Mouse (Mus musculus): ENCODE measurements at regions not wholly inside any gene's neighbourhood (a gene's known extent, or its start where the extent isn't known, plus 50 kb on each side); places are given as distances from the start of the nearest gene placed in this dataset.

DNA sequence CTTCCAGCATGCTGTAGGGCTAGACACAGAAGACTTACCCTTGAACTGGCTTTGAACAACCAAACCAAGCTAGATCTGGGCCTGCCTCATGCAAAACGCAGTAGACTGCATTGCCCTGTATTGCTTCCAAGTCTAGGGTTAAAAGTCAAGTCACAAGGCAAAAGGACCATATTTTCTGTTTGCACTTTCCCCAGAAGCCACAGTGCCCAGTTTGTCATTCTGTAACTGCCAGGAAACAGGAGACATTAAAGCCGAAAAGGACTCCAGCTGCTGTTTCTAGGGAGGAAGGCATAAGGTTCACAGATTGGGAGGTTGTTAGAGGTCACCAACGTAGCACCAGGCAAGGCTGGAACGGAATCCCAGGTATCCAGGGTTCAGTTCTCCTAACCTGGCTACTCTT lies 72.8 kb upstream of the Bcl6 start:
- Histone ChIP-seq H3K4me3 (no peak overlapping the region), H3K27ac (no peak overlapping the region), H3K4me1 (peaks cover 29% of the 10 kb centered on the region), H3K9me3 (no peaks in the 10 kb centered on the region), H3K36me3 (no peaks in the 10 kb centered on the region), H3K27me3 (ENCODE audit: insufficient read depth, poor library complexity, severe bottlenecking) (no peaks in the 10 kb centered on the region)
- 75% methylated on average over 4 of the region's 4 CpGs for WGBS
- no peak for DNase-seq (ENCODE audit: low spot score)

DNA sequence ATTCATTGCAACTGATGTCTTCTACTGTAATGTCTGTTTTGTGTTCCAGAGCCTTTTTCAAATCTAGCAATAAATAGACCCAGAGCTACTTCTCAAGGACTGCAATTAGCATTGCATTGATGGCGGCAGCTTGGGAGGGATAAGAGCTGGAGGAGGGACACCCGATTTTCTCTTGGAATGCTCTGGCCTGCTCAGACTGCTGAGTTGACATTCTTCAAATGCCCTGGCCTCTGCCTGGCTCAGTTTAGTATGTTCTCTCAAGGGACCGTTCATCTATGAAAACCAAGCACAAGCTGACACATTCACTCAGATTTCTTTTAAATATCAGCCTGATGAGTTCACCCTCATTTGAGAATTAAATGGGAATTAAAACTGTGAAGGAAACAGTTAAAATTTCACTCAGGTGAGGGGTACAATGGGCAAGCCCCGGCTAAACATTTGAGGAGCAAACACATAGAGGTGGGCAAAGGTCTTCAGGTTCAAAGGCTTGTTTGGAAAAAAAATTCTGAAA lies 70.5 kb upstream of the Bcl6 start:
- Histone ChIP-seq H3K4me1 (peaks cover 32% of the 10 kb centered on the region), H3K4me3 (no peak overlapping the region), H3K9me3 (no peaks in the 10 kb centered on the region), H3K36me3 (no peaks in the 10 kb centered on the region), H3K27me3 (ENCODE audit: insufficient read depth, poor library complexity, severe bottlenecking) (no peaks in the 10 kb centered on the region), H3K27ac (no peak overlapping the region)
- WGBS, result 47% methylated on average over 4 of the region's 4 CpGs
- no peak for DNase-seq (ENCODE audit: low spot score)

DNA sequence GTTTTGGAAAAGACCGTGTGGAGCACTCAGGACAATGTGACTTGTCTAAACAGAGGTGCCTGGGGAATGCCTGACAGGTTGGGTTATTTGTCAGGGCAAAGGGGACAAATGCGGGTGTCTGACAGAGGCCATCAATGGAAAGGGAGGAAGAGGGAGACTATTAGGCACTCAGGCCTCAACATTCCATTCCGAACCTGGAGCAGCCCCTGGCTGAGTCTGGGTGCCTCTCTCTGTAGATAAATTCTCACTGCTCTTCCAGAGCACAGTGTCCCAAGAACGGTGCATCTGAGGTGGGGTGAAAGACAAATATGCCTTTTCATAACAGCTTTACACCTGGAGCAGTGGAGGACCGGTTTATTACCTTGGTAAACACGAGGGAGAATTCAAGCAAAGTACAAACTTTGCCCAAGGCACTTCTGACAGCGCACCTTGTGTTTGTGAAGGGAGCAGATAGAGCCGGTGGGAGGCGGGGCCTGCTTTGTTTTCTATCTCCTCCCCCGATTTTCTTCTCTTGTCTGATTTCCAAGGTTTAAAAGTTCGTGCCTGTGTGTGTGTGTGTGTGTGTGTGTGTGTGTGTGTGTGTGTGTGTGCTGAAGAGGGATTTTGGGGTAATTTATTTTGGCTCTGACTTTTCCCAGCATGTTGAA lies 68.4 kb upstream of the Bcl6 start:
- no peak for DNase-seq (ENCODE audit: low spot score)
- H3K9me3 ChIP-seq, result no peaks in the 10 kb centered on the region
- no peak overlapping the region for H3K4me3 ChIP-seq
- no peaks in the 10 kb centered on the region for H3K36me3 ChIP-seq
- H3K27ac ChIP-seq, result no peak overlapping the region
- 29% methylated on average over 11 of the region's 11 CpGs for WGBS
- peaks cover 32% of the 10 kb centered on the region for H3K4me1 ChIP-seq
- no peaks in the 10 kb centered on the region for H3K27me3 ChIP-seq (ENCODE audit: insufficient read depth, poor library complexity, severe bottlenecking)

DNA sequence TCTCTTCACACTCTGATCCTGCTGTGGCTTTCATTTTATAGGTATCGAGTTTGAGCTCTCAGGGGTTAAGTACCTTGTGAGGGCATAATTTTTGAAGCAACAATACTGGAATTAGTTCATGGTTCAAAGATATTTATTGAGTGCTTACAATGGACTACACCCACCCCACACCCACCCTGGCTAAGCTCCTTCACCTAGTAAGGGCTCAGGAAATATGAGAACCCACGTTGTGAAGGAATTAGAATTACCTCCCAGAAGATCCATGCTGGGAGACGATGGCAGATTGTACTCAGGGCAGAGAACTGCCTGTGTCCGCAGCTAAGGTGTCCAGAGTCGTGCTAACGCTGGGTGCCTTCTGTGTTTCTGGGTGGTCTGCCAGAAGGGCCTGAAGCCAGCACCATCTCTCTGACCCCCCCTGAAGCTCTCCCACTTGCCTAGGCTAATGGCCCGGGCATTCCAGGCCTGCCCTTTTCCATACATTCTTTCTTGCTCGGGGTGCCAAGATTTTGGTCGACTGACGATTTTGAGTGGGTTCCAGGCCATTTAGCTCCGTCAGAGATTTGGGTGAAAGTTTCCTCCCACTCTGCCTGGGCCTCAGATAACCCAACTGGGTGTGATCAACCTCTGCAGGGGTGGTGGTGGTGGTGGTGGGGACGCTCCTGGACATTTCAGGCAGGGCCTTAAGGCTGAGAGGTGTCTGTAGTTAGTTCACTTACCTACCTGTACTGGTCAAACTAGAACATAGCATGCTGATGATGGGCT lies 67.7 kb upstream of the Bcl6 start:
- Histone ChIP-seq H3K27me3 (ENCODE audit: insufficient read depth, poor library complexity, severe bottlenecking) (no peaks in the 10 kb centered on the region), H3K9me3 (no peaks in the 10 kb centered on the region), H3K27ac (no peak overlapping the region), H3K4me3 (no peak overlapping the region), H3K36me3 (no peaks in the 10 kb centered on the region), H3K4me1 (peaks cover 30% of the 10 kb centered on the region)
- 73% methylated on average over 12 of the region's 12 CpGs for WGBS
- no peak for DNase-seq (ENCODE audit: low spot score)

DNA sequence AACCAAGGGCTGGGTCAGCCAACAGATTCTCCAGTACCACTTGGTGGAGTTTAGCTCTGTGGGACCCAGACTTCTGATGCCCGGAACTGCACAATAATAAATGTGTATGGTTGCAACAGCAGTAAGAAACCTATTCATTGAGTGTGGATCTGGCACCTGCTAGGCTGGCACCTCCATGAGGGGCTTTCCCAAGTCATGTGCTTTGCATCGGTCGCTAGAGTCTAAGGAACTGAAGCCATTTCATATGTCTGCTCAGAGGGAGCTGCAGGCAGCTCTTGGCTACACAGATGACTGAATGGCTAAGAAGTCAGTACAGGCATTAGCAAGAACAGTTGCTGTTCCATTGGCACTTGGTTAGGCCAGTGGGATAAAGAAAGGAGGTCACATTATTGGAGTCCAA lies 65.6 kb upstream of the Bcl6 start:
- 96% methylated on average over 3 of the region's 3 CpGs for WGBS
- no peak for DNase-seq (ENCODE audit: low spot score)
- Histone ChIP-seq H3K4me1 (peaks cover 29% of the 10 kb centered on the region), H3K27ac (no peak overlapping the region), H3K9me3 (no peaks in the 10 kb centered on the region), H3K27me3 (ENCODE audit: insufficient read depth, poor library complexity, severe bottlenecking) (no peaks in the 10 kb centered on the region), H3K4me3 (no peak overlapping the region), H3K36me3 (no peaks in the 10 kb centered on the region)

DNA sequence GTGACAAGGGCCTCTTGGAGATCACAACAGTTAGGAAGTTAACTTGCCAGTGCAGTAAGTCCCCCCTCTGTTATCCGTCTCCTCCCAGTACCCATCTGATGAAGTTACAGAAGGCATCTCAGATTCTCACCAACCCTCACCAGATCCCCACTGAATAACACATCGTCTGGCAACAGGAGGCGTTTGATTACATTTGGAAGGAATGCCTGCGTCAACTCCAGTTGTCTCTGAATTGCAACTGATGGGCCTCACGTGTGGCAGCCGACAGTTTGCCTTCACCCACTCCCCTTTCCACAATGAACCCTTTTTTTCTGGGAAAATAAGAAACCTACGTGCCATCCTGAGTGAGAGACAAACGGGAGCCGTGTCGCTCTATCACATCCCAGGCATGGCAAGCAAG lies 64.8 kb upstream of the Bcl6 start:
- Histone ChIP-seq H3K36me3 (no peaks in the 10 kb centered on the region), H3K27ac (no peak overlapping the region), H3K9me3 (no peaks in the 10 kb centered on the region), H3K27me3 (ENCODE audit: insufficient read depth, poor library complexity, severe bottlenecking) (no peaks in the 10 kb centered on the region), H3K4me1 (peaks cover 22% of the 10 kb centered on the region), H3K4me3 (no peak overlapping the region)
- DNase-seq (ENCODE audit: low spot score), result no peak
- WGBS, result 62% methylated on average over 10 of the region's 10 CpGs

DNA sequence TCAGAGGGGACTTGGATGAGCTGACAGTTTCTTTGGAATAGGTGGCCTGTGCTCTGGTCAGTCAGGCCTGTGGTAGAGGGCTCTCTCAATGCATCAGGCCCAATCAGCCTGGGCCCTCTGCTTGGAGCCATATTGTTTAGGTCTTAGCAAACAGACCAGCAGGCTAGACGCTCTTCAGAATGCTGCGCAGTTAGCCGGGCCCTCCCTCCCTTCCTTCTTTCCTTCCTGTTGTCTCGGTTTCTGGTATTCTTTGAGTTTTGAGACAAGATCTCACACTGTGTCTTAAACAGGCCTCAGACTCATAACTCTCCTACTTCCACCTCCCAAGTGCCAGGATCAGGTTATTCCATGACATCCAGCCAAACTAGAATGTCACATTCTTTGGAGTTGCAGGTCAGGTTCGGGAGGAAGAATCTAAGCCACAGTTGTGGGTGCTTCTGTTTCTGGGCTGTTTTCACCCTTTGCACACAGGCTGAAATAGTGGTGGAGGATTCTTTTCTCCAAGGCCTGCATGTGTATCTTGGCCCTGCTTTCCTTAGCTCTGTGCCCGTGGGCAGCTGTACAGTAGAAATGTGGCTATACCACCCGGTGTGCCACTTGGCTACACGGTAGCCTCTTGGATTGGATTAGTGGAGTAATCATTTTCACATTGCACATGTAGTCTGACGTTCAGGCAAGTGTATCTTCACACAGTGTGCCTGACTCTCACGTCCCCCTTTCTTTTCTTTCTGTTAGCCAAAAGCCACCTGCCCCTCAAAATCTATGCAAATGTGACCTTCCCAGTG lies 62.4 kb upstream of the Bcl6 start:
- Histone ChIP-seq H3K27me3 (ENCODE audit: insufficient read depth, poor library complexity, severe bottlenecking) (no peaks in the 10 kb centered on the region), H3K27ac (no peak overlapping the region), H3K9me3 (no peaks in the 10 kb centered on the region), H3K4me3 (no peak overlapping the region), H3K36me3 (no peaks in the 10 kb centered on the region), H3K4me1 (0 out of 2 replicates have a peak, but pooled peaks cover 5% of the 10 kb centered on the region)
- DNase-seq (ENCODE audit: low spot score), result no peak
- 80% methylated on average over 10 of the region's 10 CpGs for WGBS

DNA sequence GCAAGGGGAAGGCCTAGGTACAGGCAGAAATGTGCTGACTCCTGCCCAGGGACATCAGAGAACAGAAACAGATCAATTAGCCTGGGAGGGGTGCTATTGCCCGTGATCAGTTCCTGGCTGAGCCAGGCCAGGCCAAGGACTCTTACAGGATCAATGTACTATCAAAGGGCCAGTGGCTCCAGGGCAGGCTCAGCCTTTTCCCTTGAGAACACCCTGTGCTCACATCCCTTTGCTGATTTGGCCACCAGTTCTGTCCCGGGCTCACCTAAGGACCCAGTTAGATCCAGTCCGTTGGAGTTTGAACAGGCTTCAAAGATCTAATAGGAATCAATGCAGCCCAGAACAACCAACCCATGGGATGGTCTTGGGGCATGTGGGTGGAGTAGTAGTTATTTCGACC lies 55.1 kb upstream of the Bcl6 start:
- WGBS, result 73% methylated on average over 4 of the region's 4 CpGs
- H3K4me1 ChIP-seq, result no peaks in the 10 kb centered on the region
- H3K27me3 ChIP-seq (ENCODE audit: insufficient read depth, poor library complexity, severe bottlenecking), result no peaks in the 10 kb centered on the region
- no peaks in the 10 kb centered on the region for H3K9me3 ChIP-seq
- H3K27ac ChIP-seq, result no peak overlapping the region
- no peak for DNase-seq (ENCODE audit: low spot score)
- no peaks in the 10 kb centered on the region for H3K36me3 ChIP-seq
- no peak overlapping the region for H3K4me3 ChIP-seq

DNA sequence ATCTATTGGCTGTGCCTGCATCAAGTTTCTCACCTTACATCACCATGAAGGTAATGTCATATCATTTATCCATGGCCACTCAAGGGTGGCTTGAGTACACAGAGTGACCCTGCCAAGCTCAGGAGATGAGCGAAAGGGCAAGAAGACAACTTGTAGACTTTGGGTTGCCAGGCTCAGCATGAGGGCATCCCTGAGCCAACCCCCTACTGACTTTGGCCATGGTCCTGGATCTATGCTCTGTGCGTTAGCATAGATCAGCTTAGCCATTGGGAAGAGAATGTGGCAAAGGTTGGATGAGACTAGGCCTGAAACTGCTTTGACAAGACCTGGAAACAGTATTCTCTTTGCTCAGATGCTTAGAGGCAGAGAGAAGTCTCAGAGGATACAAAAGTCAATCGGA lies 54.3 kb upstream of the Bcl6 start:
- 89% methylated on average over 3 of the region's 3 CpGs for WGBS
- Histone ChIP-seq H3K4me1 (no peaks in the 10 kb centered on the region), H3K9me3 (no peaks in the 10 kb centered on the region), H3K27ac (no peak overlapping the region), H3K36me3 (no peaks in the 10 kb centered on the region), H3K4me3 (no peak overlapping the region), H3K27me3 (ENCODE audit: insufficient read depth, poor library complexity, severe bottlenecking) (no peaks in the 10 kb centered on the region)
- no peak for DNase-seq (ENCODE audit: low spot score)

DNA sequence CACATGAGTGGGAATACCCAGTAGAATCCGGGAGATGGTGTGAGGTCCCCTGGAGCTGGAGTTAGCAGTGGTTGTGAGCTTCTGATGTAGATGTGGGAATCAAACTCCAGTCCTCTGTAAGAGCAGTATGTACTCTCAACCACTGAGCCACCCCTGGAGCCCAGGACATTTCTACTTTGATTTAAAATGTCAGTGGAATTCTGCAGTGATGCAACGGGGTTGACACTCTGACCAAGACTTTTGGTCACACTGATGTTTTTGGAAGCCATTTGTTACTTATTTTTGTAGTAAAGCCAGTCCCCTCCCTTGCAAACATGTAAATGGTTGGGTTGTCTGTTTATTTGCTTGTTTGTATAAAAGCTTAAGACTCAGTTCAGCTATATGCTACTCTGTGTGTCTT lies 53.6 kb upstream of the Bcl6 start:
- H3K36me3 ChIP-seq, result no peaks in the 10 kb centered on the region
- no peaks in the 10 kb centered on the region for H3K4me1 ChIP-seq
- WGBS, result 78% methylated on average over 2 of the region's 2 CpGs
- H3K9me3 ChIP-seq, result no peaks in the 10 kb centered on the region
- no peak for DNase-seq (ENCODE audit: low spot score)
- no peak overlapping the region for H3K4me3 ChIP-seq
- H3K27ac ChIP-seq, result no peak overlapping the region
- no peaks in the 10 kb centered on the region for H3K27me3 ChIP-seq (ENCODE audit: insufficient read depth, poor library complexity, severe bottlenecking)

DNA sequence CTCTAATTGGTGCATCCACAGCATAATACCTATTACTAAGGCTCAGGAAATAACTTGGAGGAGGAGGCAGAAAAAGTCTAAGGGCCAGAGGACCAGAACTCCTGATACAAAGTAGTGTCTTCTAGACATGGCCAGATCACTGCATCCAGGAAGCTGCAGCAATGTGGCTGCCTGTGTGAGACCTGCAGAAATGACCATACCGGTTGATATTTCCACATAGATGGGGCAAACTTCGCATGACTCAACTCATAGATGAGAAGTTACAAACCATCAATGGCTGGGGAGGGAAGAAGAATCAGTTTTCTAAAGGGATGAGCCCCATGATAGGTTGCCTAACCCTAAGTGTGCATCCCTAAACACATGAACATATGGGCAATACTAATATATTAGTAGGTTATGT lies 52.8 kb upstream of the Bcl6 start:
- no peaks in the 10 kb centered on the region for H3K36me3 ChIP-seq
- no peaks in the 10 kb centered on the region for H3K9me3 ChIP-seq
- WGBS, result 77% methylated on average over 2 of the region's 2 CpGs
- H3K4me3 ChIP-seq, result no peak overlapping the region
- no peaks in the 10 kb centered on the region for H3K4me1 ChIP-seq
- no peaks in the 10 kb centered on the region for H3K27me3 ChIP-seq (ENCODE audit: insufficient read depth, poor library complexity, severe bottlenecking)
- no peak overlapping the region for H3K27ac ChIP-seq
- no peak for DNase-seq (ENCODE audit: low spot score)

DNA sequence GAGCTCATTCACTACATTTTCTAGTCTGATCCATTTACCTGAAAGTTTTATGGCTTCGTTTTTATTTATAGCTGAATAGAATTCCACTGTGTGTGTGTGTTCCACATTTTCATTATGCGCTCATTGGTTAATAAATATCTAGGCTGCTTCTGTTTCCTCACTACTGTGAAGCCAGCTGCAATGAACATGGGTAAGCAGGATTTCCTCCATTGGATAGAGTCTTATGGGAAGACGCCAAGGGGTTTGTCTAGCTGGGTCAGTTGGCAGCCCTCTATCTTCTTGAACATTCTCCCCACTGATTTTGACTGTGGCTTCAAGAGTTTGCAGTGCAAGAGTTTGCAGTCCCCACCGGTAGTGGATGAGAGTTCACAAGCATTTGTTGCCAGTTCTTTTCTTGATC lies 51.1 kb upstream of the Bcl6 start:
- WGBS, result 86% methylated on average over 4 of the region's 4 CpGs
- no peak for DNase-seq (ENCODE audit: low spot score)
- Histone ChIP-seq H3K27me3 (ENCODE audit: insufficient read depth, poor library complexity, severe bottlenecking) (no peaks in the 10 kb centered on the region), H3K9me3 (no peaks in the 10 kb centered on the region), H3K27ac (no peak overlapping the region), H3K4me1 (no peaks in the 10 kb centered on the region), H3K4me3 (no peak overlapping the region), H3K36me3 (no peaks in the 10 kb centered on the region)

Measured in heart, embryonic 10.5 days (tissue).